Mouse (Mus musculus): Measurements from ENCODE around the gene Gng4.

Gene Gng4

GRCm38 (mm10) chr13:13818696-13819095, 34.8 kb downstream of the Gng4 start:
- no peak for DNase-seq (ENCODE audit: low spot score)

DNA sequence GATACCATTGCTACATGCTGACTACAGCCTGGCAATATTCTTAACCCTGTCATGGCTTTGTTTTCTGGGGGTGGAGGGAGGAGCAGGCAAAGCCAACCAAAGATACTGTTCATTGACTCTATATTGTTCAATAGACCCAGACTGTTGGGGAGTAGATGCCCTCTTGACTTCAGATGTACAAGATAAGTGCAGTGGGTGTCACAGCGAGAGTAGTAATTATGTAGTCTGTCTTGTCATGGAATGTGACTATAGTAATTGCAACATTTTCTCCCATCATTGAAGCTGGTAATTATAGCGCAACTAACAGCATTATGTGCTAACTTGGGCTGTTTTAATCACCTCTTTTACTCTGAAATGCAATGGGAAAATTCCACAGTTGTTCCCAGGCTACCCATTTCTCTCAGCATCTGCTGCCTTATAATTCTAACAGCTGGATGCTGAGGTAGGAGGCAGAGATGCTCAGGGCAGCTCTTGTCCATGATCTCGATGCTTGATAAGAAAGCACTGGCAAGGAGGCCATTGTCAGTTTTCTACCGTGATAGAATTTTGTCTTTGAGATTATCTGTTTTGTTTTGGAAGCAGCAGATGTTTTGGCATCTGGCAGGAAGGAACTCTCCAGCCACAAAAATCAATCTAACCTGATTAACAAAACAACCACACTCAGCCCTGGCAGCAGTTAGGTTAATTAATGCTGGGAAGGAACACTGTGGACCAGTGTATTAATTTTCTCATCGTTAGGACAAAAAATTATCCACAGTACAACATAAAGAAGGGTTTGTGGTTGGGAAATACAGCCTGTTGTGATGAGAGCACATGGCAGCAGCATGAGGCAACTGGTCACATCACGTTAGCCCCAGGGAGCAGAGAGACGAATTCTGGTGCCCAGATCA, 36.6 kb downstream of the Gng4 start:
- DNase-seq (ENCODE audit: low spot score): no peak

DNA sequence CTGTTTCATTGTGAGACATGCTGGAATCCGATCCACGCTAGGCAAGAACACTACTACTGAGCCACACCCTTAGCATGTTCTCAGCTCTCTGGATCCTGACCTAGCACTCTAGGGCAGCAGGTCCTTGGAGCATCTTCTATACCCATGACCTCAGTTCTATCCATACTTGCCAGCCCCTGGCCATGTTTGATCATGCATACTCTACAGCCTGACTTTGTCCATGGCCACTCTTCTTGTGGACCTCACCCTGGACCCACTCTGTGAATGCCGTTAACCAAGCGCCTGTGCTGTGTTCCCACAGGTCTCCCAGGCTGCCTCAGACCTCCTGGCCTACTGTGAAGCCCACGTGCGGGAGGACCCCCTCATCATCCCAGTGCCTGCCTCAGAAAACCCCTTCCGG, 41.1 kb downstream of the Gng4 start:
- DNase-seq (ENCODE audit: low spot score): no peak

DNA sequence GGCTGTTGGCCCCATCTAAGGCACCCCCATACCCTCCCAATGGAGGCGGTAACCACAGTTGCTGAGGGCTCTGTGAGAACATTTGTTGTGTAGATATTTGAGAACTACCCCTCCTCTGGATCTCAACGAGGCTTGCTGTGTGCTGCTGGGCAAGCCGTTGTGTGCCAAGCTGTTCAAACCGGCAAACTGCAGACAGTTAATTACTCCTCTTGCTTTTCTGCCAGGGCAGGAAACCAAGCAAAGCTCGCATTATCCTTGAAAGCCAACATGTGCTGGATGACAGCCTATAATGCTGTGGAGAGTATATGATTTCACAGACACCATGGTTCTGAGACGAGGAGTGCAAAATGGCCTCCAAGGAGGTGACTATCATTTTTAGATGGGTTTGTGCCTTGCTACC, 42.7 kb downstream of the Gng4 start:
- no peak for DNase-seq (ENCODE audit: low spot score)

GRCm38 (mm10) chr13:13828125-13828524, 44.3 kb downstream of the Gng4 start:
- no peak for DNase-seq (ENCODE audit: low spot score)

DNA sequence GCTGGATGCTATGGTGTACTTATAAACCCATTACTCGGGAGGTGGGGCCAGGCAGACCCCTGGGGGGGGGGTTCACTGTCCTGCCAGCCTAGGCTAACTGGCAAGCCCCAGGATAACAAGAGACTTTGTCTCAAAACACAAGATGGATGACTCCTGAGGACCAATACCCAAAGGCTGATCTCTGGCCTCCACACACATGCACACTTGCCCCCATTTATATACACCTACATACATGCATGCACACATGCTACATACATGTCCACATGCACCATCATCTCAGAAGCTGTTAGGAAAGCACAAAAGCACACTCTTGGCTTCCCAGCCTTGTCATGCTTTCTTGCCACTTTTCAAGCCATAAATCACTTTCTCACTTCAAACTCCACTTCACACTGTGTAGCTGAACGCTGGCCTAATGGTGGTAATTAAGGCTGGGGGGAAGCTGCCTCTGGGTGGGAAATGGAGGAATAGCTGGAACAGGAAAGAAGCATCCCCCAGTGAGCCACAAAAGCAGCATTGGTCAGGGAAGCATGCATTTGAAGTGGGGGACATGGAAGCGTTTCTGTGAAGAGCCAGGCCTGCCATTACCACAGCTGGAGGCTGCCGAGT, 46.7 kb downstream of the Gng4 start:
- DNase-seq (ENCODE audit: low spot score): no peak

GRCm38 (mm10) chr13:13835180-13835579, 51.3 kb downstream of the Gng4 start:
- DNase-seq (ENCODE audit: low spot score): peak; percentile 34

GRCm38 (mm10) chr13:13845021-13845420, 61.2 kb downstream of the Gng4 start:
- DNase-seq (ENCODE audit: low spot score): no peak

DNA sequence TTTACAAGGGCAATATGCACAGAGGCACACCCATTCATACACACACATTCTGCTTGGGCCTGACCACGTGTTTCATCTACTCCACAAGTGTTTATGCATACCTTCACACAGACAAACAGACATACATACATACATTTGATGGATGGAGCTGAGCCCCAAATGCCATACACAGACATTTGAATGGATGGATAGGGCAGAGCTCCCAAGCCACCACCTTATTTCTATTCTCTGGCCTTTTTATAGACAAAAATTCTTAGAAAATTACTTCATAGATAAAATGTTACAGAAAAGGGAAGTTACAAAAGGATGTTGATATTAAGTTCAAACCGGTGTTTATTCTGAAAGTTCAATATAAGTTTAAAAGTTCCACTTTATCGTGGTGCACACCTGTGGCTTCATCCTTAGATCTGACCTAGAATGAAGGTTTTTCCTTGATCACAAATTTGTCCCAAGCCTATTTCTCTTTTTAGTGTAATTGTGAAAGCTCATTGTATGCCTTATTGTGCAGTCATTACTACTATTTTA, 63.3 kb downstream of the Gng4 start:
- no peak for DNase-seq (ENCODE audit: low spot score)

GRCm38 (mm10) chr13:13857190-13857589, 73.3 kb downstream of the Gng4 start:
- DNase-seq (ENCODE audit: low spot score): no peak

DNA sequence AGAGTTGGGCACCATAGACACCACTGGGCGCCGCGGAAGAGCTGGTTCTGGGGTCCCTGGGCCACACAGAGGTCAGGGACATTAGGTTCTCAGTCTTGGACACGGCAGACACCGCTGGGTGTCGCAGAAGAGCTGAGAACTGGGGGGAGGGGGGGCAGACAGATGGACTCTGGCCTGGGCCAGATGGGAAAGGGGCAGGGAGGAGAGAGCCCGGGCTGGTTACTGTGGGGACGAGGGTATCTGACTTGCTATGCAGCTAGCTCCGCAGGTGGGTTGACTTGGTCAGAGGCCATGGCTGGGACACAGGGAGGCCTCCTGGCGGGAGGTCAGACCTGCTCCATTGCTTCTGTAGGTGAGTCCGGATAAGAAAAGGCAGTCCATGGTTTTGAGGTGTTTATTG, 78.5 kb downstream of the Gng4 start:
- DNase-seq (ENCODE audit: low spot score): no peak

GRCm38 (mm10) chr13:13862941-13863340, 79.1 kb downstream of the Gng4 start:
- DNase-seq (ENCODE audit: low spot score): no peak

- DNase-seq (ENCODE audit: low spot score): no peak
Observed at GRCm38 (mm10) chr13:13866339-13866738, 82.5 kb downstream of the Gng4 start.

DNA sequence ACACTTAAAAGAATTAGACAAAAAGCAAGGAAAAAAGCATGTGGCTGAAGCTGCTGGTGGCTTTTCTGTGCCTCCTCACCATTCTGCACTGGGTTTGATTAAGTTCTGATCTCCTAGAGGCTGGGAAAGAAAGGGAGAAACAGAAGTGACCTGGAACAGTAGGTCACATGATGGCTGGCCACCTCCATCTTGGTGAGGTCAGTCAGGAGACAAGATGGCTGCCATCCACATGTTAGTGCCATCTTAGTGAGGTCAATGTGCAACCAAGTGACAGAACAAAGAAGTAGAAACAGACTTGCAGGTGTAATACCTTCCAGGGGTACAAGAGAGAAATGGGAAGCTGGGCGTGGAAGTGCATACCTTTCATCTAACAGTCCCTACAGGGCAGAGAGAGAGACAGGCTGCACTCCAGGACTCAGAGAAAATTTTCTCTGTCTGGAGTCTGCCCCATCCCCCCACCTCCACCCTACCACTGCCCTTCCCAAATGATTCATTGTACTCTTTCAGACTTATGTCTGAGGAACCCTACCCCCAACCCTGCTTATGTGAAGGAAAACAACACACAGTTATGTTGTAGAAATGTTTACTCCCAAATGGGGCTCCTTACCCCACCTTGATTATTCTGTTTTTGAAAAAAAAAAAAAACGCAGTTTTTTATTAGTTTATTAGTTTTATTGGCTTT, 83.4 kb downstream of the Gng4 start:
- peak; percentile 22 for DNase-seq (ENCODE audit: low spot score)

DNA sequence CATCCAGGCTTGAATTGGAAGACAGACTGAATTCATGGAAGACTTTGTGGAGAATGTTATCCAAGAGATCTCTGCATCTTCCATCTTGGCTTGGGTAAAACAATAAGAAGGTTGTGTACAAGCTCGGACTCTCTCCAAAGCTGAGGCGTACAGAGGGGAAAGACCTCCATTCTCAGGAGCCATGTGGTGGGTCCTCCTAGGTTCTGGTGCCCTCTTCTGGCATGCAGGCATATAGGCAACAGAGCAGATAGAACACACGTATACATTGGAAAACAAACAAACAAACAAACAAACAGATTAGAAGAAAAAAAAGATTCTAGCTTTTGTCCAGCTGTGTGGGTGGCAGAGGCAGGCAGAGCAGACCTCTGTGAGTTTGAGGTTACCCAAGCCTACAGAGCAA, 84.1 kb downstream of the Gng4 start:
- peak; percentile 48 for DNase-seq (ENCODE audit: low spot score)
